ENCODE assay signal across 8 mouse cellular contexts in genomic region chr2:131950598-131951095, GRCm38 (mm10). TPM values are rescaled to one million over a fixed set of nuclear protein-coding genes. Genes with fewer than 3 reads are reported as not detected.
DNase-seq lines count a peak whose midpoint lies in the region; ATAC-seq and TF ChIP-seq lines count a peak whose summit lies in the region.

Gene Prnd (plus strand): TSS chr2:131950861.

- H3K27me3 ChIP-seq in kidney, embryonic 16.5 days (ENCODE audit: insufficient read depth, low read length): peaks cover 16% of the 10 kb centered on the region; the same call in 1 of the 2 replicates
- H3K27me3 ChIP-seq in embryonic facial prominence, embryonic 13.5 days: peaks cover 51% of the 10 kb centered on the region
- no peaks in the 10 kb centered on the region; the same call in 1 of the 2 replicates for H3K27me3 ChIP-seq in kidney, postnatal 0 days (ENCODE audit: insufficient read depth, low read length)

- DNase-seq in kidney, adult 9 months: no peak
- peak; percentile 29 for DNase-seq in kidney, postnatal 0 days (ENCODE audit: low spot score)
- DNase-seq in frontal cortex, postnatal 10 days (ENCODE audit: low spot score in 2 of 2): no peak
- no peak for DNase-seq in cerebellum, postnatal 36 days
- no peak for DNase-seq in c-Kit-positive CD71-positive TER-119-positive erythroid progenitor cells, embryonic 14.5 days (ENCODE audit: low spot score)

- H3K27ac ChIP-seq in kidney, embryonic 16.5 days (ENCODE audit: low read length): no peak within 1 kb of the TSS
- no peak within 1 kb of the TSS for H3K27ac ChIP-seq in embryonic facial prominence, embryonic 13.5 days
- no peak within 1 kb of the TSS for H3K27ac ChIP-seq in kidney, postnatal 0 days

- no peak within 1 kb of the TSS for H3K4me2 ChIP-seq in kidney, embryonic 16.5 days (replicated peaks; ENCODE audit: low read depth, low read length)
- peak within 1 kb of the TSS; percentile 5; the same call in 1 of the 2 replicates for H3K4me2 ChIP-seq in embryonic facial prominence, embryonic 13.5 days
- no peak within 1 kb of the TSS for H3K4me2 ChIP-seq in kidney, postnatal 0 days (ENCODE audit: low read length)

- no peak for TF ChIP-seq CTCF in kidney, postnatal 0 days (IDR thresholded peaks at IDR 0.05; ENCODE audit: low read depth)

- H3K4me1 ChIP-seq in kidney, embryonic 16.5 days (ENCODE audit: insufficient read depth, low read length): peaks cover 15% of the 10 kb centered on the region
- H3K4me1 ChIP-seq in embryonic facial prominence, embryonic 13.5 days: peaks cover 27% of the 10 kb centered on the region; the same call in 1 of the 2 replicates
- peaks cover 17% of the 10 kb centered on the region for H3K4me1 ChIP-seq in kidney, postnatal 0 days (replicated peaks; ENCODE audit: insufficient read depth, low read length)

- WGBS in kidney, embryonic 16.5 days: 10% methylated on average over 11 of the region's 11 CpGs
- 10% methylated on average over 11 of the region's 11 CpGs for WGBS in embryonic facial prominence, embryonic 13.5 days
- WGBS in kidney, postnatal 0 days: 9% methylated on average over 11 of the region's 11 CpGs

- no peak within 1 kb of the TSS for H3K9ac ChIP-seq in kidney, embryonic 16.5 days (replicated peaks; ENCODE audit: low read length)
- no peak within 1 kb of the TSS for H3K9ac ChIP-seq in embryonic facial prominence, embryonic 13.5 days
- no peak within 1 kb of the TSS for H3K9ac ChIP-seq in kidney, postnatal 0 days (ENCODE audit: low read depth, low read length)

- no peak within 1 kb of the TSS for H3K4me3 ChIP-seq in kidney, embryonic 16.5 days (ENCODE audit: low read length)
- H3K4me3 ChIP-seq in embryonic facial prominence, embryonic 13.5 days: 0 out of 2 replicates have a peak within 1 kb of the TSS, but pooled peaks have one; percentile 3
- no peak within 1 kb of the TSS for H3K4me3 ChIP-seq in kidney, postnatal 0 days (replicated peaks; ENCODE audit: low read depth, low read length)

- ATAC-seq in kidney, embryonic 16.5 days (ENCODE audit: low FRiP score, low TSS enrichment): peak; percentile 50; the same call in 1 of the 2 replicates
- ATAC-seq in CD4-positive, CD25-positive, alpha-beta regulatory T cell, adult 4 months: peak; percentile 92
- ATAC-seq in embryonic facial prominence, embryonic 13.5 days (ENCODE audit: insufficient number of reproducible peaks, insufficient read depth, low FRiP score, low TSS enrichment, low read depth): no peak
- peak; percentile 56 for ATAC-seq in kidney, postnatal 0 days (replicated peaks; ENCODE audit: low FRiP score, low read depth)

- H3K9me3 ChIP-seq in kidney, embryonic 16.5 days (ENCODE audit: low read length): no peaks in the 10 kb centered on the region
- H3K9me3 ChIP-seq in embryonic facial prominence, embryonic 13.5 days: no peaks in the 10 kb centered on the region
- H3K9me3 ChIP-seq in kidney, postnatal 0 days (replicated peaks; ENCODE audit: low read length): no peaks in the 10 kb centered on the region

- no peaks in the 10 kb centered on the region for H3K36me3 ChIP-seq in kidney, embryonic 16.5 days (ENCODE audit: insufficient read depth, low read length)
- H3K36me3 ChIP-seq in embryonic facial prominence, embryonic 13.5 days: no peaks in the 10 kb centered on the region
- H3K36me3 ChIP-seq in kidney, postnatal 0 days (ENCODE audit: insufficient read depth, low read length): no peaks in the 10 kb centered on the region

RNA-seq across cellular contexts. Expression of gene Prnd, which starts in this region (rescaled TPM):
- 16.2 and 17.1 TPM in 2 replicates for polyA plus RNA-seq in kidney, embryonic 16.5 days (2015; fragmentation: Nextera tagmentation; extraction: Ambion mirVana)
- polyA plus RNA-seq in CD4-positive, CD25-positive, alpha-beta regulatory T cell, adult 4 months (2017; shearing (Covaris generic)): under 1 TPM in 1 of 2 experiments, not detected in 1; 0.19 TPM
- 32.2 and 40.3 TPM in 2 replicates for polyA plus RNA-seq in embryonic facial prominence, embryonic 13.5 days (2015; fragmentation: Nextera tagmentation; extraction: Ambion mirVana)
- polyA plus RNA-seq in kidney, postnatal 0 days (2015; fragmentation: Nextera tagmentation; extraction: Ambion mirVana): 14.1 and 17.0 TPM in 2 replicates

Comparison
In these comparisons a context has a peak if more than half of its experiments do, and no peak if none do; other contexts are left out.
1. RNA of gene Prnd (polyA plus RNA-seq): 32.2 to 40.3 TPM in embryonic facial prominence, embryonic 13.5 days, 16.2 to 17.1 TPM in kidney, embryonic 16.5 days and 14.1 to 17.0 TPM in kidney, postnatal 0 days; 0.19 TPM in CD4-positive, CD25-positive, alpha-beta regulatory T cell, adult 4 months; every median in the first group is over 10 times any median in the second.
2. Peak in ATAC-seq in CD4-positive, CD25-positive, alpha-beta regulatory T cell, adult 4 months; RNA of the gene not detected or under 1 TPM.